Mouse (Mus musculus): Measurements from ENCODE around the gene Slc30a7.

The Slc30a7 gene

DNA sequence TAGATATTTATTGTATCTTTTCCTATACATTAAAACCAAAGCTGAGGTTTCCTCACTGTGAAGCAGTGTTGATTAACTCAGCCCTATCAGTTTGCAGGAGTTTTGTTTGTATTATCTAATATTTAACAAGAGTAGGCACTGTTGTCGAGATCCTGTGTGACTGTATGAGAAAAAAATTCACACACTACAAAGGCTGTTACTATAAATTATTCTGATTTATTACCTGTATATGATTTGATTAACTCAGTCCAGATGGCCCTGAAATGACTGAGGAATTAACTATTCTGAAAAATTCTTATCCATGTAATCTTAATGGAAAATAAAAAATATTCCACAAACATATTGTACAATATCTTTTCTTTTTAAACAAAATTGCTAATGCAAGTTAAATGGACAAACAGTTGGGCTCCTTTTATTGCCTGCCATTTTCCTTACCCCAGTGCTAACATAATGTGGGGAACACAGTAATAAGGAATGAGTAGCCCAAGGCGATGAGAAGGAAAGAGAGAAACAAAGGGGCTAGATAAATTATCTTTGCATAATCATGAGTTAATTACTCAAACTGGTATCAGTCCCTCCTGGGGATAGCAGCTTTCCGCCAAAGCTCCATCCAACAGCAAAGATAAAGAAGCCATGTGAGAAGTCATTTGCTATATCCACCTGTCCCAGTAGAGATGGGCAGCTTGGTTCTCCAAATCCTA is 57.8 kb downstream of the Slc30a7 start:
- WGBS = 80% methylated on average over 3 of the region's 3 CpGs

DNA sequence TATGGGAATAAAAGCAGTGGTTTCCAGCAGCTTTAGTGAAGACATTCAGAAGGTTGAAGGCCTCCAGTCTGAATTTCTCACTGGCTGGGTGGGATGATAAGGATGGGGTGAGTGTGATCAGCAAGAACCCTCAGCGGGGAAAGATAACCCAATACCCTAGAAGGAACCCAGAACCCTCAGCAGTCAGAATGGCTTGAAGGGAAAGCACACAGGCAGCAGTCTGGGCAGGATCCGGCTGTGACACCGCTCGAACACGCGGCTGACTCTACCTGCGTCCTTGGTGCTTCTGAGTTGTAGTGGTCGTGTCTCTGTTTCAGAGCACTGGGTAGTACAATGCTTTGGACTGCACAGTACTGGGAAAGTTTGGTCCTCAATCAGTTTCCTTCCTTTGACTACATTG is 60.9 kb downstream of the Slc30a7 start:
- 98% methylated on average over 8 of the region's 8 CpGs for WGBS

DNA sequence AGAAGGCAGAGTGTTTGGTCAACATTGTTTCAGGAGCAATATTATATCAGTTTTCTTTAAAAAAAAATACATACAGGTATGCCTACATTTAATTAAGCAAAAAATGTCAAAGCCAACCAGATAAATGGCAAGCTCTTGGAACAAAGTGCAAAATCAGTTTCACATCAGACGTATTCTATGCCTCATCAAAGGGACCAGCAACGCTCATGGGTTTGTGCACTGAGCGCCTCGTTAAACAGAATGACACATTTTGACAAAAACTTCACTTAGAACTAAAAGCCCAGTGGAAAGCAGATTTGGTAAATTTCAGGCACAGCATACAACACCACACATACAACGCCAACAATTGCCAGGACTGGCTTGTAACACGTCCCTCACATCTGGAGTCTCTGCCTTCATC is 62.8 kb downstream of the Slc30a7 start:
- 84% methylated on average over 6 of the region's 6 CpGs for WGBS

DNA sequence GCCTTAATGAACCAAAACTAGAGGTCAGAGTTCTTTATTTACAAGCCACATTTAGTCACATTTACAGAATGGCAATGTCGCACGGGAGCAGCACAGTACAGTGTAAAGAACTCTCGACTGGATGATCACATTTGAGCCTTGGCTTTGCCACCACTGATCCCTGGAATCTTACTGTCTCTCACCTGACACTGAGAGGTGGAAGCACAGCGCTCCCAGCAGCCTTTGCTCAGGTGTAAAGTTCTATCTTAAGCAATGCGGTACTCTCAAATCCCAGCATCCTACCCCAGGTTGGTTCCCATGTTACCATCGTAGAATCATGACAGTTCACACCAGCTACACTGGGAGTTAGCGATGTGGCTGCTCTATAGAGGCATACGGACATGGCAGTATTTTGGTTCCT is 65.7 kb downstream of the Slc30a7 start:
- 93% methylated on average over 8 of the region's 8 CpGs for WGBS

DNA sequence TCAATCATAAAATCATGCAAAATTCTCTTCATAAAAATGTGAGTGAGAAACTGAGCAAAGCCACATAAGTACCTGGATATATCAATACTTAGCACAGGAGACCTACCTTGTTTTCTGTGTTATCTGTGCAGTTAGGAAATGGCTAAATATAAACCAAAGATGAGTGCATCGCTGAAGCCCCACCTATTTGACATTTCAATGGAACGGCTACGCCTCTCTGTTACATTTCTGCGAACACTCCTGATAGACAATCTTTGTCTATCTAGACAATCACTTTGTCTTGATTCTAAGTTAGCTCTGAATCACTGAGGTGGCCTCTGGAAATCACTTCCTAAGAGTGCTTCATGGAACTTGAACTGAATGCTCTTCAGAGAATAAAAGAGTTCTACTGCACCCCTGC is 66.7 kb downstream of the Slc30a7 start:
- 86% methylated on average over 4 of the region's 4 CpGs for WGBS

DNA sequence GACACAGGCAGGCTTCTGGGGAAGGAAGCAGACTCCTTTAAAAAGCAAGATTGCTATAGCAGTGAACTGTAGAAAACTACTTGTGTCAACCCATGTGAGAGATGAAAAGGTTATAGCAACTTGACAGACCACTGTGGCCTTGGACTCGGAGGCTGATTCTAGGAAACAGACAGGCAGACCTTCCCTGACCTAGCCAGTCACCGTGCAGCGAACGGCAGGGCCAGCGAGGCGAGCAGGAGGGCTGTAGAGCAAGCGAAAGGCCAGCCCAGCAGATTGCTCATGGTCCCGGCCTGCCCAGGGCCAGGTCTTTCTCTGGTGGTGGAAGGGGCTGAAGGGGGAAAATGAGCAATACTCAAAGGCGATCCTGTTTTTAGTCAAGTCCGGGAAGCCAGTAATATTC is 69.4 kb downstream of the Slc30a7 start:
- WGBS = 90% methylated on average over 10 of the region's 10 CpGs

DNA sequence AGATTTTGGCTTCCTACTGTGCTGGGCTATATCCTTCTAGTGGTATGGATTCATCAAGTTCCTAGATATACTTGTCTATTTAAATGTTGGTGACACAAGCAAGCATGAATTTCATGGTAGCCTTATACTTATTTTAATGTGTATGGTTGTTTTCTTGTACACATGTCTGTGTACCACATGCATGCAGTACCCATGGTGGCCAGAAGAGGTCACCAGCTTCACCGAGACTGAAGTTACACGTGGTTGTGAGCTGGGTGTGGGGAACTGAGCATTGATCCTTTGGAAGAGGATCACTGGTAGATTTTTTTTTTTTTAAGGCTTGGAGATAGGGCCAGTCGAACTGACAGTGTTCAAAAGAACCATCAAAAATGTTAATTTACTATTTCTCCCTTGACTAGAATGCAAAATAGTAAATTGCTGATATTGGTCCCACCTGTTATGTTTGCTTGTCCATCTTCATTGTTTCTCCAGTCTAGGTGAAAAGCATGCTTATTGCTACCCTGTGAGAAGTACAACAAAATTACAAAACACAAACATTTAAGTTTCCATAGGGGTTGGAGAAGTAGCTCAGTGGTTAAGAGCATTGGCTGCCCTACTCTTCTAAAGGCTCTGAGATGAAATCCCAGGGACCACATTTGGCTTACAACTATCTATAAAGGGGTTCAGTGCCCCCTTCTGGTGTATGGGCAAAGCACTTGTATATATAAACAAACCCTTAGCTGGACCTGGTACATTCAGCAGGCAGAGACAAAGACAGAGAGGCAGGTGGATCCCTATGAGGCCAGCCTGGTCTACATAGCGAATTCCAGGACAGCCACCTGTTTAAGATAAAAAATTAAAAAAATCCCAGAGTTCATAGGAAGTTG is 70.2 kb downstream of the Slc30a7 start:
- 63% methylated on average over 4 of the region's 4 CpGs for WGBS

DNA sequence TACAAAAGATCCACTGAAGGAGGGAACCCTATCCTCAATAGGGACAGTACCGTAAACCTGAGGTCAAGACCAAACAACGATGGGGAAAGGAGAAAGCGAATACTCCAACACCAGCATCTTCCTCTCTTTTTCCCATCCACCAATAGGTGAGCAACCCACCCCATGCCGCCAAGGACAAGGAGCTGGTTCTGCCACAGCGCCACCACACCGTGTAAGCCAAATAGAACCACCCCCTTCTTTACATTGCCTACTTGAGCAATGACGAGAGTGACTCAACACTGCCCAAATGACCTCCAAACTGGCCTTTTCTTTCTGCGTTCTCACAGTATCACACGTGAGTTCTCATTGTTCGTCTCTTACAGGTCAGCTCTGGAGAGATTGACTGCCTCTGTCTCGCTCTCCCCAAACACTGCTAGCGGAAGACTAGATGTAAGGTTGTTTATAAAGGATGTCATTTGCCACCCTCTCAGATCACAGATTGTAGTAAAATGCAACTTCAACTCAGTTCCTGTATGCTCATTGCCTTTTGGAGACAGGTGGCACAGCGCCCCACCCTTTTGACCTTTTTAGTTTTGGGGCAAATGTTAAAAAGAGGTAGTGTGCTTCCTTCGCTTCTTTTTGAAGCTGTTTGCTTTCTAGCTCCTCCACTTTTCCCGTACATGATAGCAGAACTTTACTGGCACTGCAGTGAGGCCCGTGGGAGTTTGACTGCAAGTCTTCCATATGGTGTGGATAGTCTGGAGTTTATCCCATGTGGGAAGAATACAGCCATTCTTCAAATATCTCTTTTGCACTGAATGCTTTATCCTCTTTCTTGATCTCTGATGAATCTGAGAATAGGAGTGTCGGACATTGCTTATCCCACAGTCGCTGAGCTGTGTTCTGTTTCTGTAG is 73.7 kb downstream of the Slc30a7 start:
- 69% methylated on average over 18 of the region's 18 CpGs for WGBS

DNA sequence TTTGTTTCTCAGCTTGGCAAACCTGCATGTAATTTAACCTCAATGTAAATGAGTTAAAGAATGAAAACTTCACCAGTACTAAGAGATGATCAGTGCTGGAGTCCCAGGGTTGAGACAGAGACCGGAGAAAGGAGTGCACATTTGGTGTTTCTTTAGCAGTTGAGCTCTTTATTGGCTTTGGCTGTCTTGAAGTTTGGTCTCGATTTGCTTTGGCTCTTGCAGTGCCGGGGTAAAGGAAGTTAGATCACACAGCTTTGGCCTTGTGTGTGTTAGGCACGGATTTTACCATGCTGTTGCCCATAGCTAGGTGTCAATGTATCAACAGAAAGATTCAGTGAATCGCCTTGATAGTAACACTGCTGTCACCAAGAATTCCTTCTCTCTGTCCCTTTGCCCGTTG is 75.5 kb downstream of the Slc30a7 start:
- WGBS = 89% methylated on average over 6 of the region's 6 CpGs

DNA sequence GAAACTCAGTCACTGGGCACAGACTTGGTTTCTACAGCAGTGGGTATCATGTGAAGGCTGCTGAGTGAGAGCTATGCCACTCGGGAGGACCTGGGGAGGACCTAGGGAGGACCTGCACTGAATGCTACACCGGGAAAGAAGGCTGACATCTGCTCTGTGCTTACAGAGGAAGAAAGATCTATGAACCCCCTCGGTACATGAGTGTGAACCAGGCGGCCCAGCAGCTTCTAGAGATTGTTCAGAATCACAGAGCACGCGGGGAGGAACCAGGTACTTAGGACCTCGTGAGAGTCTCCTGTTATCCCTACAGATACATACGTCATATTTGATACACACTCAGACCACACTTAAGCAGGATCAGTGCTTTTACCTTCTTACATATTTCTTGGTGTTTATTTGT is 80.7 kb downstream of the Slc30a7 start:
- 94% methylated on average over 8 of the region's 8 CpGs for WGBS

DNA sequence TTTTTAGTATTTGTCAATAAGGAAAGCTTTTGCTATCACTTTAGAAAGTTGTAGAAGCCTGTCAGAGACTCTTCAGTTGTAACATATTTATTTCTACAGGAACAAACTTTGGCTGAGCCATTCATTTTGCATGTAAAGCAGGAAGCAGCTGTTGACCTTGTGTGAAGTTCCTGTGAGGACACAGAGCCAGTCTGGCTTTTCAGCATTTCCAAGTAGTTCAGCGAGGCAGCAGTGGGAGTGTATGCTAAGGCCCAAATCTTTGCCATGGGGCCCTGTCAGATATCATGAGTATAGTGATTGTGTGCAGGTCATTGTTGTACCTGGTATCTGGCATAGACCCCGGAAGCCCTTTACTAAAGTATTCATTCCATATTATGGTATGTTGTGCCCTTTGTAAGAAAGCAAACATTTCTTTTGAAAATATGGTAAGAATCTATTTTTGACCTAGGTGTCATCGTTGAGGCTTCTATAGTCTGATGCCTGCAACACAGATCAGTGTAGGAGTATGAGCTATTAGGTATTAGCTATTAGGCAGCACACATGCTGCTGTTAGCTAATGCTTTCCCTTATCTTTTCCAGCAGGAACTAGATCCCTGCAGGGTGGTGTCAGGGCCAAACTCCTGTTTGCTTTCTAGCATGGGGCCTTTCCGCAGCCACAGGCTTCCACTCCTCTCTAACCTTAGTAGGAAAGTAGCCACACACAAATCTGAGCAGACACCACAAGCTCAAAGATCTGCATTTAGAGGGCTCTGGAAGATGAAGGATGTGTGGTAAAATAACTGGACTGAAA is 82.6 kb downstream of the Slc30a7 start:
- 79% methylated on average over 4 of the region's 4 CpGs for WGBS

DNA sequence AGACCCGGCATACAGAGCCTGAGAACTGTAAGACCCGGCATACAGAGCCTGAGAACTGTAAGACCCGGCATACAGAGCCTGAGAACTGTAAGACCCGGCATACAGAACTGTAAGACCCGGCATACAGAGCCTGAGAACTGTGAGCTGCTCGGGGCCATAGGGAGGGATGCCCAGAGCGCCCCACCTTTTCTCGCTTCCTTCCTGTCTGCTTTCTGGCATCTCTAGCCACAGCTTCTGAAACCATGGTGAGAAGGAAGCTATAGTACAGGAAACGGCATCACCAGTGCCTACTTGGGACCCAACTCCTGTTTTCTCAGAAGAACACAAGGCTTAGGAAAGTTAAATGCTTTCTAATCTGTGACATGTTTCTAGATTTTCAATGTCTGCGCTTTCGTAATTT is 99.8 kb downstream of the Slc30a7 start:
- 97% methylated on average over 11 of the region's 11 CpGs for WGBS

DNA sequence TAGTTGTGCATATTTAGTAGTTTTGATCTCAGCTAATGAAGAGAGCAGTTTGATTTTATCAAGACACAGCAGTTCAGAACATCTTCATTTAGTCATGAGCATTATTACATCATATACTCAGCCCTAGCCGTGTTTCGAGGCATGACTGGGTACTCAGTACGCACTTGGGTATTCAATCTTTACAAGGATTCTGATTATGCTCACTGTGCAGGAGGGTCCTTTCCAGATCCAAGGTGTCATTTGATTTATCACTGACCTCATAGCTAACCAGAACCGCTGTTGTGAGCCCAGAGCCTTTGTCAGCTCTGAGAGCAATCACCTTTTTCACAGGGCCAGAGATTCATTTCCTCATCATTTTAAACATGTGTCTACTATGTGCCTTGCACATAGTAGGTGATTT is 101.6 kb downstream of the Slc30a7 start:
- 91% methylated on average over 4 of the region's 4 CpGs for WGBS

DNA sequence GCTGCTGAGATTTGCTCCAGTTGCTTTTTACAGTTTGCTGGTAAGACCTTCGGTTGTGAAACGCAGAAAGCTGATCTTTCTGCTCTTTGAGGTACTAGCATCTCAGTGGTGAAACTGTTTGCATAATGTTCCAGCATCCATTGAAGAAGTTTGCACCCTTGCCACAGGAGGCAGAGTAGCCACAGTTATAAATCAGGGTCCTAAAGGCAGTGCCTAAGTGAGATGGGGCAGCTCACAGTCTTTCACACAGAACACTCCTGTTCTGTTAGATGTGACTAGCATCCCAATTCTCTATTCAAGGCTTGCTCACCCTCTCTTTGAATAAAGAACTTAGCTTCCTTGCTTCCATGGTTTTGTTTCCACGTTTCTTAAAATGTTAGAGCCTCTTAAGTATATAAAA is 102.1 kb downstream of the Slc30a7 start:
- WGBS = 50% methylated on average over 3 of the region's 3 CpGs

DNA sequence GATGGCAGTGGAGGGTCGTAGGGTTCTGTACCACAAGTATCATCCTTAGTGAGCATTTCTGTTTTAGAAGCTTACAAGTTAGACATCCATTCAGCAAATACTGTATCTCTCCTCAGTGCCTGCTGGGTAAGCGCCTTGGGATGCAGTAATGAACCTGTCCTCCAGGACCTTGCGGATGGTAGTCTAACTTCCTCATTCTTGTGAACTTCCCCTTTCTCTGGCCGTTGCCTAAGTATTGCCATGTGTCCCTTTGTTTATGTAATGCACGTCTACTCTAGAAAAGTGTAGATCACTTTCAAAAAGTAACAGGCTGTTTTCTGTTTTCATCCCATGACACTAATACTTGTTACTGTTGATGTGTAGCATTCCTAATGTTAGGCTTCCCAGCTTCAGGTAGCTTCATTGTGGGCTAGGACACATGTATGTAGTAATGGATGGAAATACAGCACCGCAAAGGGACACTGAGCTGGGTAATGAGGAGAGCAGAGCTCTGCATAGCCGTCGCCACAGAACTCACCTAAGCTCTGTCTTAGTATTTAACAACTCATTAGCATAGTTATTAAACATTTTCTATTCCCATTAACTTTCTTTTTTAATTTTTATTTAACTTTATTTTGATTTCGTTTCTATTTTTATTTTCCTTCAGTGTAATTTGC is 104.8 kb downstream of the Slc30a7 start:
- 92% methylated on average over 9 of the region's 9 CpGs for WGBS

DNA sequence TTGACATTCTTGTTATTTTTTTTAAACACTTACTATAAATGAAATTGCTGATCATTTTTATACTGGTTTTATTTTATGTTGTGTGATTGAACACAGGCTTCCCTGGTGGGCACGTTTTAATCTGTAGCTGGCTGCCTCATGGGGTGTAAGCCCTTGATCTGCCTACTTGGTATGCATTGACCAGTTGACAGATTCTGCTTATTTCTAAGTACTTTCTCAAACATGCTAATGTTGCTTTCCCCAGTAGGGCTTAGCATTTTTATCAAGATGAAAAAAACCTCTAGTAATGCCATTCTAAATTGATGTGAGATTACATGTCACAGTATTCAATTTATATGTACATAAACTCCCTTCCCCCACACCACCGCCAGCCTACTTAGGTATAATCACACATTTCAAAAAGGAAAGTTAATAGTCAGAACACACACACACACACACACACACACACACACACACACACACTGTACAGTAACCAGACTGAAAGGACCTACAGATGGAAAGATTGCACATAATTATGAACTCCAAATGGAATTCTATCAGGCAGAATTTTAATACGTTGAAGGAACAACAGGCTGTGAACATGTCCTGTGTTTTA is 108.8 kb downstream of the Slc30a7 start:
- 82% methylated on average over 3 of the region's 3 CpGs for whole genome bisulfite sequencing

DNA sequence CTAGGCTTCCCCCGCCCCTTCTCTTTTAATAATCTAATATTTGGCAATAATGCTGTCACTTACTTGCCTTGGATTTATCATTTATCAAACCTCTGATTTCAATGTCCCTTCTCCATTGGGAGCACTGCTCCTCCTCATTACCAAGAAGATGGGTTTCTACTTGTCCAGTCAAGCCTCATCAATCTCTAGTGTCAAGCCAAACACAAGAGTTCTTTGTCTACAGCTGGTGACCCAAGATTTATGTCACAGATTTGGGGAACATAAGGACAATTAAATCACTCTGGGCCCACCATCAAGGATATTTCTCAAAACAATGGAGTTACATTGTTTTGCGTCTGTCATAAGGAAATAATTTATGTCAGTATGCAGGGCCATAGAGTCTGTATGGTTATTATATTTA is 114.0 kb downstream of the Slc30a7 start:
- WGBS = 91% methylated on average over 2 of the region's 2 CpGs

DNA sequence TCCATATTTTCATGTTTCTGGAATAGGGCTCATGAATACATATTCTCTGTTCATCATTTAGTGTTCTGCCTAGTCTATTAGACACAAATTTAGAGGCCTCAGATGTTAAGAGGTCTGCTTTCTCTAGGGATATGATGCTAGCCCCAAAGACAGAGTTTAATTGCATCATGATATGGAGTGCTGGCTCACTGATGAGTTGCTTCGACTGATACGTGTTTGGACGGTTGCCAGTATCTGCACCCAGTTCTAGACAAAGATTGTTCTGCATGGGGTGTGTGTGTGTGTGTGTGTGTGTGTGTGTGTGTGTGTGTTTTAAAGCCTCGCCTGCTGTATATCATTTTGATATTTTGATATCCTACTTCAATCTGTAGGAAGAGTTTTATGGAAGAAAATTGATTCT is 114.9 kb downstream of the Slc30a7 start:
- 77% methylated on average over 4 of the region's 4 CpGs for WGBS
